Mouse (Mus musculus) mouse trophoblast stem cell (cell line): ENCODE results near the gene Ndrg3.
"Not testable (repeated sequence)": the region's sequence is repeated elsewhere in the genome, so short reads cannot be mapped to it uniquely, and the experiment has no call there.

Experiments
- in situ Hi-C, 2 experiments: fragments of 300-500 bp; cut with MseI, MboI; formaldehyde crosslinking; loops; 2 replicates in 1 of 2; 3 replicates in 1 of 2; pipeline ENCODE4 v1.15.1; 2025

Gene Ndrg3

DNA sequence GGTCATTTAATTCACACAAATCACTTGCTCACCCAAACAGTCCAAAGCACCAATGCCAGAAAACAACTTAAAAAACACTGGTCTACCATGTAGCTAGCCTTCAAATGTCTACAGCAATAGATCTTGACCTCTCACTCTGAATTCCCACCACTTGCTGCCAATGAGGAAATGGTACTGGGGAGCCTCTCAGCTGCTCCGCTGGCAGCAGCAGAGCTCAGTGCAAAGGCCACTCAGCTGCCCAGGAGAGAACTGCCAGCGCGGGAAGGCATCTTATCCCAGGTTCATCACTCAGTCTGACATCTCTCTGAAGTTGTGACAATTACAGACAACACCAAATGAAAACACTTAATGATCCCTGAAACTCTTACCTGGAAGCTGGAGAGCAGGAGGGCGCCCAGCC is 10.5 kb upstream of the Ndrg3 start:
- in situ Hi-C loops: no loop called here

DNA sequence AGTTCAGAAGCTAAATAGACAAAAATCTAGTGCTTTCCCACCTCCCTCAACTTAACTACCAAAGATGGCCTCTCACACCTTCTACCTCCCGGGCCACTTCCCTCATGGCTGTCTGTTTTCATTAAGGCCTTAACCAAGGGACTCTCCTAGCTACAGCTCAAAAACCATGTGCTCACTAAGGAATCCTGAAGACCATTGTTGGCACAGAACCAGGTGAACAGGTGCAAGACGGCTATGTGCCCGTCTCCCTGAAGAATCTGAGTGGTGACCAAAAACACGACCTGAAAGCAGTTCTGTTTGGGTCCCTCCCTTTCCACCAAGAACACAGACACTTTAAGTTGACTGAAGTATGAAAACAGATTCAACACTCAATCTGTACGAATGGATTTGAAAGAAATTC is 6.4 kb upstream of the Ndrg3 start:
- in situ Hi-C loops: no loop called here

DNA sequence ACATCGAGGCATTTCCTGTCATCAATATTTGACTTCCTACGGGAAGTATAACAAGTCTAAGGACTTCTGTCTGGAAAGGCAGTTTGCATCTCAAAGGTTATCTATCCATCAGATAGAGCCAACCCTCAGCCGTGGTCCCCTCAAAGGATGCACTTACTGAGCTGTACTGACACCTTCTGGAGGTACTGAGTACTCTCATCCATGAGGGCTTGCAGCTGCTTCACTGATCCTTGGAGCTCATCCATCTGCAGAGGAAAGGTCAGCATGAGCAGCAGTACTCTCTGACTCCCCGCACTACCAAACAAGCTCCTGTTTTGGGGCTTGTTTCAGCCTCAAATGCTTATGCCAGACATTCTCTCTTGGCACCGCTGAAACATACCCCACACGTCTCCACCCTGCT is 4.7 kb upstream of the Ndrg3 start:
- in situ Hi-C loops: no loop called here

DNA sequence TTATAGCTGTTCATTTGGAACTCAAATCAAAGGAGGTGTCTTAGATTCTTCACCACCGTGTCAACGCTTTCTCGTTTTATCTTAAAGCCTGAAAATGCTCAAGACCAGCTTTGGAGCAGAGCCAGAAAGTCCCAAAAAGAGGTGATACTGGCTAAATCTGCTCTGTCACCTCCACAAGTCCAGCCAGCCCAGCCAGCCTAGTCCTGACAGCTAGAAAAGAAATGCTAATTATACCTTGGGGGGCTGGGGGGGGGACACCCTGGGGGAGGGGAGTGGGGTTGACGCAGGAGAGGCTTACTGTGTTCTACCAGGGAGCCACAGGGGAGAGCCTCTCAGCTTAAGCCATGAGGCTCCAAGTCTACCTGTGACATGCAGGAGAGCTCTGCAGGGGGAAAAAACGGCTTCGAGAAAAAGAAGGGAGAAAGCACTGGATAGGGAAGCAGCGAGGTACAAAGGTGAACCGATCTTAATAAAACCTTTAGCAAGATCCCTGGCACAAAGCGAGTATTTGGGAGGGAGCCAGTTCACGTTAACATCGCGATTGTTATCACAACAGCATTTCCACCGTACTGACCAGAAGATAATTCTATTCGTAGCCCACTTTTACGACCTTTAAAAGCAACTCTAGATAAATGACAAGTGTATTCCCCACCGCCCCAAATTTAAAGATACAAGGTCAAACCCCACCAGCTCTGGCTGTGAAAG is 977 bp downstream of the Ndrg3 start:
- in situ Hi-C loops: no loop called here

DNA sequence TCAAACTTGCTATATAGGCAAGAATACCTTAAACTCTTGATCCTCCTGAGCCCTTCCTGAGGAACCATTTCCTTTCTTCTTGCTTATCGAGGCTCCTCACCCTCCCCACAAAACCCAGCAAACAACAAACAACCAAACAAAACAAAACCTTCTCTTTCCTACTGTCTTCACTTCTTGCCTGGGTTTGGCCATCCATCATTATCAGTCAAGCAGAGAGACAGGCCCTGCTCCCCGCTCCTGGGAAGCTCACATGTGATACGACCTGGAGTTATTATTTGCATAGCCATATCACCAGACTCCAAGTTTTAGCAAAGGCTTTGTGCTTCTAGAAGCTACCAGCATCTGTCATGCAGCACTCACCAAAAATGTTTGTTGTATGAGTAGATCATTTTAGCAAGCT is 4.5 kb downstream of the Ndrg3 start:
- in situ Hi-C loops: no loop called here

DNA sequence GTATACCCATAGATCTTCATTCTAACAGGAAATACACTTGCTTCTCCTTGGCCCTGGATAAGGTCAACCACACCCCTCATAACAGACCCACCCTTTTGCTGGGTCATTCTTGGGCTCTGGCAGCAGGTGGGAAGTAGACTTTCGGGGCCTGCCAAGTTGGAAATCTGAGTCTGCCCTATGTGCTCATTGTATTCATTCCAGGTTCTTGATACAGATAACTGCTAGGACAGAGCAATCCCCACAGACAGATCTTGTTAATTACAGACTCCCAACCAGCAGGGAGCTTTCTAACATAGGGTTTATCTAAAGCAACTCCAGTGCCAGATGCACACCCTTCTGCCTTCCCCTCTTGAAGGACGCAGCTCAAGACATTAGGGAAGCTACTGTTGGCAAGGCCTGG is 9.0 kb downstream of the Ndrg3 start:
- in situ Hi-C loops: no loop called here

DNA sequence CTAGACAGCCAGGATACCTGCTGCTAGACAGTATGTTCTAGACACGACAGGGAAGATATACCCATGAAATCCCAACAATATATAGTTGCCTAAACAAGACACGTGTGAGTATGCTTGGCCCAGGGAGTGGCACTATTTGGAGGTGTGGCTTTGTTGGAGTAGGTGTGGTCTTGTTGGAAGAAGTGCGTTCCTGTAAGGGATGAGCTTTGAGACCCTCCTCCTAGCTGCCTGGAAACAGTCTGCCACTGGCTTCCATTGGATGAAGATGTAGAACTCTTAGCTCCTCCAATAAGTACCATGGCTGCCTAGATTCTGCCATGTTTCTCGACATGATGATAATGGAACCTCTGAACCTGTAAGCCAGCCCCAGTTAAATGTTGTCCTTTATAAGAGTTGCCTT is 10.6 kb downstream of the Ndrg3 start:
- in situ Hi-C loops: no loop called here

DNA sequence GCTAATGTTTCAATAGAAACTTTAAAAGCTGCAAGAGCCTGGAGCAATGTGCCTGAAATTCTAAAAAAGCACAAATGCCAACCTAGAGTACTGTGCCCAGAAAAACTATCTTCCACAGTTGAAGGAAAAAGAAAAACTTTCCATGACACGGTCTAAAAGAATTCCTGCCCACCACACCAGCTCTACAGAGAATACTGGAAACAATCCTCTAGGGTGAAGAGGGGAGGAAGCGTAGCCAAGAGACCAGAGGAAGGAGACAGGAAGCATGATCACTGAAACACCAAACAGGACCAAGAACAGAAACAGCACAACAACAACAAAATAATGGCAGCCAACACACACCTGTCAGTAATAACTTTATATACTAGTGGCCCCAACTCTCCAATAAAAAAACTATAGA is 11.8 kb downstream of the Ndrg3 start:
- in situ Hi-C loops: no loop called here

DNA sequence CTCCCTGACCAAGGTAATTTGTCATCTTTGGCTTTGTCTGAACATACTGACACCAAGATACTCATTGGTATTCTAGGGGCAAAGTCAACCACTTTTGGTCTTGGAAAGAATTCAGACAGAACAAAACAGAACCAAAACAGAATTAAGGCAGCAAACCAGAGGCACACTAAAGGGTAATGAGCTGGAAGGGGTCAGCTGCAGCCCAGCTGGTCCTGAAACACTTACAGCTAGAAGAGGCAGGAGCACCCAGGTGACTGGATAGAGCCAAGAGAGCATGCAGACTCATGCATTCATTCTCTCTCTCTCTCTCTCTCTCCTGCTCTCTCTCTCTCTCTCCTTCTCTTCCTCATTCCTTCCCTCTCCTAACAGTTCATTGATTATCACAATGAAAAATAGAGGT is 15.1 kb downstream of the Ndrg3 start:
- in situ Hi-C loops: no loop called here

DNA sequence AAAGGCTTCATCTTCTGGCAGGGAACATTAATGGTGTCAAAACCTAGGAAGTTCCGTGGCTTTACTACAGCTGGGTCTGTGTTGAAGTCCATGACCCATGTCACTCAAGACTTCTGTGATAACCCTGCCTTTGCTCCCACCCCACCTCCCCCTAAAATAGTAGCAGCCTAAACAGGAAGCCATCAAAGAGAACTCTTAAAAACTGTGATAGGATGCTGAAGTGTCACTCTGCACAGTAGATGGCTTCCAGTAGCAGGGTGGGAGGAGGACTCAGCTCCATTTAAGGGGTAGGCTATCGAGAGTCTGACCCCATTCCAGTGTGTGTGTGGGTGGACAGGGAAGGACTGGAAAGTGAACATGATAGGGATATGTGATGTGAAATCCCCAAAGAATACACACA is 16.9 kb downstream of the Ndrg3 start:
- in situ Hi-C loops: no loop called here

DNA sequence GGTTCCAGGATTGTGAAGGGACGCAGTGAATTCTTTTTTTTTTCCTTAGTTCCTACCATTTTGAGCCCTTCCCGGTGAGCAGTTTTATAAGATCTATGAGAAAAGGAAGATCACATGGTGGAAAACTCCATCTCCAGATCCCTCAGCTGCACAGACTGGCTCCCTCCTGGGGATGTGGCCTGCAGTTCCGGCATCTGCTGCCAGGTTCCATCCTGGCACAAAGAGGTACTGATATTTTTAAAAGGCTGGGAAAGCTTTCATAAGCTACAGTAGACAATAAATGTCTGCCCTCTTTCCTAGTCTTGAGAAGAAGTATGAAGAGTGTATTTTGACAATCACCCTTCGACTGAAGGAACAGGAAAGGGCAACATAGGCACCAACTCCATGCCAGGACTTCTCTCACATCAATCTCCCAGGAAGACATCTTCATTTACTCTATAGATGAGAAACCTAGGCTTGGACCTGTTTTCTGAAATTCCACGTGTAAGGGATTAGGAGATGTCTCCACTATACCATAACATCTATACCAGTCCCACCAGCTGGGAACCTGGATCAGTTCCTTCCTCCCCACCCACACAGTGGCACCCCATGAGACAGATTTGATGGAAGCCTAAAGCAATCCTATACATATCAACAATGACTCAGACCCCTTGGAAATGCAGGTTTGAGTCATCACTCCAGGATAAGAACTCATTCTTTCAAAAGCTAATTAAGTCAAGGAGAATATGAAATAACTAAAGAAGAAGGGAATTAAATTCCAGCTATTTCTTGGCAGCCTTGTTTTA is 18.3 kb downstream of the Ndrg3 start:
- in situ Hi-C loops: no loop called here

DNA sequence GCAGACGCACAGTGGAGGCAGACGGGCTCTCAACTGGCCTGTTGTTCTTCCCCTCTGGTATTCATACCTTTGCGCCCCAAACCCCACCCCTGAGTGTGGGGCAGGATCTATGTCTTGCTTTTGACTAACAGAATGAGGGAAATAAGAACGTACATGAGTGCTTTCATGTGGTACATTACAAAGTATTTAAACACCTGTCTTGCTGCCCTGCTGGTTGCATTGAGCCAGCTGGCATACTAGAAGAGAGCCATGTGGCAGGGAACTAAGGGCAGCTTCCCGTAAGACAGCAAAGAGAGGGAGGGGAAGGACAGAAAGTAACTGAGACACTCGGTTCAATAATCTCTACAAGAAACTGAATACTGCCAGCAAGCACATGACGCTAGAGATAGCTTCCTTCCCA is 21.6 kb downstream of the Ndrg3 start:
- in situ Hi-C loops: no loop called here

DNA sequence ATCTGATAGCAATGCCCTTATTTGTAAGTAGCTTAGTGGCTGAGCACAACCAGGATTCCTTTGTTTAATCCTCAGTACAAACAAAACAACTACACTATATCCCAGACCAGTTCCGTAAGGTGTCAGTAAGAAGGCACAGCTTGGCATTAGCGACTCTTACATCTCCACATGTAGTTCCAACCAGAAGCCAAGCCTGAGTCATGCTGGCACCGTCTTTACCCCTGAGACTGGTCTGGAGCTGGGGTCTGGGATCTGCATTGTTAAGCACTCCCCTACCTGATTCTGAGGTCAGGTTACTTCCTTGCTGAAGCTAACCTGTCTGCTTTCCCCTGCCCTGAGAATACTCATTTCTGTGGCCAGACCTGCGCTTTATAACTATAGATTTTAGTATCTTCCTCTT is 23.4 kb downstream of the Ndrg3 start:
- in situ Hi-C loops: no loop called here

DNA sequence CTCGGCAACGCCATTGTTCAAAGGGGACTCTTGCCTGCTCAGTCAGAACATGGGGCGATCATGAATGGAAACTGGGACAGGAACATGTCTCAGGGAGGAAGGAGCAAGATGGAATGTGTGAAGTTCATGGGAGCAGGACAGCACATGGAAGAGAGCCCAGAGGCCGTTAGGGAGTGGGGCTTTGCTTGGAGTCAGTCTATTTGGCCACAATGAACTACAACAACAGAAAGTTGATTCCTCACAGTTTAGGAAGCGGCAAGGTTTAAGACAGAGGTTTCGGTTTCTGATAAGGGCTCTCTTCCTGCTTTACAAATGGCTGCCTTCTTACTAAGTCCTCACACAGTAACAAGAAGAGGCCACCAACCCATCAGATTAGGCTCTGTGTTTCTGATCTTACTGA is 24.5 kb downstream of the Ndrg3 start:
- in situ Hi-C loops: no loop called here

DNA sequence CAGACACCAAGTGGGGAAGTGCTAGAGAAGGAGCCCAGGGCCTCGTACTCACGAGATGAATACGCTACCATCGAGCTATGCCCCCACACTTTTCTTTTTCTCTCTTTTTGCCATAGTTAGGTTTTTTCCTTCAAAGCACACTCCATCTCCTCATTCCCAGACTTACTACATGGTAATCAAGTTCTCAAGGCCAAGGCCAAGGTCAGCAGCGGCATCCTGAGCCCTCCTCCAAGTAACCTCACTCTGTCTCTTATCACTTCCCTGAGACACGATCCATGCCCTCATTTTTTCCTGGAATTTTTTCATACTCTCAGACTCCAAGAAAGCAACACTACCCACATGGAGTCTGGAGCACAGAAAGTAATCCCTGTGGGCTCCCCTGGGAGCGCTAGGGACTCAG is 28.0 kb downstream of the Ndrg3 start:
- in situ Hi-C loops: no loop called here

DNA sequence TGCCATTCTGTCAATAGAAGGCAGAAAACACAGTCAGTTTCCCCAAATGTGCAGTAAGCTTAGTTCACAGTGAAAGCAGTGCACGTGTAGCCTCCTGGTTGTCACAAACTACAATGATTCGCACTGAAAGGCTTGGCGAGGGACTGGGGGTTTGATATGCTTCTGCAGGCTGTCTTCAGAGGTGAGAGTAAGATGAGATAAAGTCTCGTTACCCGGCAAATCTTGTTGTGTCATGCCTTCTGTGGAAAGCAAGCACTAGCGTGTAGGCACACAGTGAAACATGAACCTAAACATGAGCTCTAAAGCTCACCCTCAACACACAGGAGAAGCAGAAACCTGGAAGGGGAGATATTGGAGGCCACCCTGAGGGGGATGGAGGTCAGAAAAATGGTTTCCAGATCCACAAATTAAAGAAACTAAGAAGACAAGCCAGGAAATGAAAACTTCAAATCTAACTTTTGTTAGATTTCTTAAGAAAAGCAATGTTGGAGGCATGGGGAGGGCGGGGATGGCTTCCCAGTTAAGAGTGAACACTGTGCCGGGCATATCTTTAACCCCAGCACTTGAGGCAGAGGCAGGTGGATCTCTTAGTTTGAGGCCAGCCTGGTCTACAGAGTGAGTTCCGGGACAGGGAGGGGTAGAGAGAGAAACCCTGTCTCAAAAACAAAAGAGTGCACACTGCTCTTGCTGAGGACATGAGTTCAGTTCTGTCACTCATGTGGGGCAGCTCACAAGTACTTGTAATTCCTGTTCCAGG is 33.2 kb downstream of the Ndrg3 start:
- in situ Hi-C loops: no loop called here

DNA sequence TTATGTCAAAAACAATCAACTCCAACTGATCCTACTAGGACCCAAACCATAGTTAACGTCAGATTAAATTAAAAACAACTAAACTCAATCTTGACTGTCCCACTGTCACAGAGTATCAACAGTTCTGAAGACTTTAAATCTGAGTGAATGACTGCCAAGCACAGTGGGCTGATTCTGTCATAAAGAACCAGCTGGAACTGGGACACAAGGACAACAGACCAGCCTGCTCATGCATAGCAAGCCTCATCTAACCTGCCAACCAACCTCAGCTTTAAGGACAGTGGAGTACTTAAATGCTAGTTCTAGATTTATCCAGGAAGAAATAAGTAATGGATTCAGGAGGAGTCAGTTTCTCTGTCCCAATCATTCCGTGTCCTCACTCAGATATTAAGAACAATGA is 34.8 kb downstream of the Ndrg3 start:
- in situ Hi-C loops: no loop called here

DNA sequence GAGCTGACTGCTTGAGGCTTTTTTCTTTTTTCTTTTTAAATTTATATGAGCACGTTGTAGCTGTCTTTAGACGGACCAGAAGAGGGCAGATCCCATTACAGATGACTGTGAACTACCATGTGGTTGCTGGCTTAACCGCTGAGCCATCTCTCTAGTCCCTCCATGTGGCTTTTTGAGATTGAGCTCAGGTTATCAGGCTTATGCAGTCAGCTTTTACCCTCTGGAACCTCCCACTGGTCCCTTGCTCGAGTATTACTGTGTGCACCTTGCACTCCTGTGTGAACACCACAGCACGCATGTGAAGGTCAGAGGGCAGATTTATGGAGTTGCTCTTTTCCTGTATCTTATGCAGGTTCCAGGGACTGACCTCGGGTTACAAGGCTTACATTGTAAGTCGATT is 35.5 kb downstream of the Ndrg3 start:
- in situ Hi-C loops: no loop called here

DNA sequence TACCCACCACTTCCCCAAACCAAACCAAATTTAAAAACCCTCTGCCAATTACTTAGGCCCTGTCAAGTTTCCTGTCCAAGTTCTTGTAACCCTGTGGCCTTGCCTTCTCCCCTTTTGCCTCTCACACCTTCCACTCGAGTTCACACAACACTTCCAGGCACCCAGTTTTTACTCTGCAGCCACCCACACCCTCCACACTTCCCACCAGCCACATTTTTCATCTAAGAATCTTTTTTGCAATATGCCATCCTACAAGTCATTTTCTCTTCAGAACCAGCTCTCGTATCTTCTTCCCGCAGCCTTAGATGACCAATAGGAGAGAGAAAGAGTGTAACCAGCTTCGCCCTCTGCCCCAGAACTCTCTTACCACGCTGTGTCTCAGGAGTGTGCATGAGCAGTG is 37.4 kb downstream of the Ndrg3 start:
- in situ Hi-C loops: no loop called here

DNA sequence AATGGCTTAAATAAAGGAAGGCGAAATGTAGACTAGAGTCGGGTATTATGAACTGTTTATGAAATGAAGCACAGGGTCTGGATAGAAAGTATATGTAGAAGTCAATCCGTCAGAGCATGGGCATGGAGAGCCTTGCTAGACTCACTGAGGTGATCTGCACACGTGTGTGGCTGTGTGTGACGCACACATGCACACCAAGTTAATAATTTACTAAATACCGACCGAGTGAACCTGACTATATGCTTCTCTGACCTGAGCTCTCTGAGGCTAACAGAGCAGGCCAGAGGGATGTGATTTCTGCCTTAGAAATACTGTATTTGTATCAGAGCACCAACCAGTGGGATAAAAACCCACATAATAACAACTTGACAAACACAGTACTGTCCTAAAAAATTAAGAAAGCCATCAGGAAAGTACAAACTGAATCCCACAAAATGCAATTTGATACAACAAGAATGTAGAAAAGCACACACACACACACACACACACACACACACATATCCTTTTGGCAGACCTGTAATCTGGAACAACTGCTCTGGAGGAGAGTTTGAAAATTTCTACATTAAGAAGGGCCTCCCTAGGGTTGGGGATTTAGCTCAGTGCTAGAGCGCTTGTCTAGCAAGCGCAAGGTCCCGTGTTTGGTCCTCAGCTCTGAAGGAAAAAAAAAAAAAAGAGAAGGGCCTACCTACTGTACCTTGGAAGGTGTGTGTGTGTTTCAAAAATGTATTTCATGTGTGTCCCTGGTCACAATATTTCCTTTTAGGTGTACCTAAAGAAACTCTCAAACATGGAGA is 40.4 kb downstream of the Ndrg3 start:
- in situ Hi-C loops: no loop called here

DNA sequence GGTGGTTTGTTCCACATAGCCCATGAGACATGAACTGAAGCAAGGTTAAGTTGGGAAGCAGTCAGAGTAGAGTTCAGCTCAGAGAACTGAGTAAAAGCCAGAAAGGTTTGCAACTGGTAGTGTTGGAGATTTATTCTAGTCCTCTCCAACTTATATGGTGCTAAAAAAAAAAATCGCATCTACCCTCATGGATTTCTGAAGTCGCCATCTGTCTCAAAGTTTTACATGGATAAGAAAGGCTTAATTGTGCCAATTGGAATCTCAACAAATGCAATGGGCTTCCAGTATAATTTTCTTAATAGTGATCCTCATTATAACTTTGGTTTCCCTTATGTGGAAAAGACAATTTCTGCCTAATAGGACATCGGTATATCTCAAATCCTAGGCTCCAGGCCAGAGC is 41.0 kb downstream of the Ndrg3 start:
- in situ Hi-C loops: no loop called here

DNA sequence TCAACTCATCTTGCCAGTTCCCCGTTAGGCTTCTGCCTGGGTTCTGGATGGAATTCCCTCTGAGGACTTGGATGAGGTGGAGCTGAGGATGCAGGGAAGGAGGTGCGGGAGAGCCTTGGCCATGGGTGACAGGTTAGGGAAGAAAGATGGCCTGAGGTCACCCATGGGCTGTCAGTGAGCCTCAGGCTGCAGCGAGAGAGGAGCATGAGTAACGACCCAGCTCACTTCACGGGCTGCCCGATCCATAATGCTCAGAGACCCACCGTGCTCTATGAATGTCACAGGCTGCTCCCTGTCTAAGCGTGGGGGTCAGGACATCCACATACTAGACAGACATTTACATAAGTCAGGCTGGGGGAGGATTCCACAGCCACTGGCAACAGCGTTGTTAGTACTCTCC is 50.3 kb downstream of the Ndrg3 start:
- in situ Hi-C loops: not testable (repeated sequence)
